Mouse (Mus musculus) cerebral cortex, adult 2 months (tissue): ENCODE data around the gene Commd8.

Experiments
- WGBS: fragments of 180-500 bp; shearing (Covaris S2); methylation state at CpG from one replicate; pipeline ENCODE4 v1.1.7; 2018; 5-methylcytosine and 5-hydroxymethylcytosine counted together

The Commd8 gene

DNA sequence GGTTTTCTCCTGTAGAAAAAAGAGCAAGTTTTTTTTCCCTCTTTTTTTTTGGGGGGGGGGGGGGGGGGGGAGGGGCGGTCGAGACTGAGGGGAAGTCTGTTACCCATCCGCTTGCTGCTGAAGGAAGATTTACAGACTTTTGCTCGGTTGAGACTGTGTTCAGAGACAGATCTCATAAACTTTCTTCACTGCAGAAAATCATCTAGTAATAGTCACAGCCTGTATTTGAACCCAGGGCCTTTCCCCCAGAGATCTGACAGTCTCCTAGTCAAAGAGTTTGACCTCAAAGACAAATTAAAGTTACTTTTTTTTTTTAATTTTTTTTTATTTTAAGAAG, 264 bp upstream of the Commd8 start:
- 0% methylated on average over 4 of the region's 4 CpGs for WGBS

GRCm38 (mm10) chr5:72164386-72164785, 3.6 kb downstream of the Commd8 start:
- 65% methylated on average over 7 of the region's 7 CpGs for WGBS

DNA sequence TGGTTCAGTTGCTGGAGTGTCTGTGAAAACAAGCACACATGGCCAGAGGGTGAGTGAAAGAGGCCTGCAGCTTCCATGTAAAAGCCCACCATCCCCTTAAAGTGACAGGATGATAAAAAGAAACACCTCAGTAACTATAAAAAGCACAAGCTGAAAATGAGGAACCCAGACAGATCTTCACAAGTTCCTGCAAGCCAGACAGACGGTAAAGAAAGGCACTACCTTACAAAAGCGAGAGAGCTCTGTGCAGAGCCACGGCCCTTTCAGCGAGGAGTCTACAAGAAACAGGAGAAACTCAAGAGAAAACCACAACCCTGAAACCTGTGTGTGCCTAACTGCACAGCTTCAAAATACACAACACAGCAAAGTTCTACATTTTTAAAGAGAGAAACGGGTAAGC, 5.1 kb downstream of the Commd8 start:
- WGBS: 72% methylated on average over 5 of the region's 5 CpGs

- WGBS: 88% methylated on average over 11 of the region's 11 CpGs
Measured at GRCm38 (mm10) chr5:72160781-72161485, 7.1 kb downstream of the Commd8 start.

DNA sequence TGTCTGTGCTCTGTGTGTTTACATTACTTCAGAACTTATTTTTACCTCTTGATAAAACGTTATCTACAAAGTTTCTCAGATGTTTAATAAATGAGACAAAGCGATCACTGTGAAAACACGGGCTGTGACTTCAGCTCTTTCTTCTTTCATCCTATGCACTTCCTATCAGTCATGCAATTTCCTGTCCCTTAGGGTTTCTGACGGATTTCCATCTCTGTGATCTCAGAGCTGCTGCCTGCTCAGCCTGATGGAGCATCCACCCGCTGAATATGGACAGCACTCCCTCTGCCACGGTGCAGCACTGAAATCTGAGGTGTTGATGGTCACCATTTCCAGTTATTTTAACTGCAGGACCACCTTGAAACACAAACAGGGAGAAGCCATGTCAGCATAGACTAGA, 8.5 kb downstream of the Commd8 start:
- 71% methylated on average over 6 of the region's 6 CpGs for WGBS

DNA sequence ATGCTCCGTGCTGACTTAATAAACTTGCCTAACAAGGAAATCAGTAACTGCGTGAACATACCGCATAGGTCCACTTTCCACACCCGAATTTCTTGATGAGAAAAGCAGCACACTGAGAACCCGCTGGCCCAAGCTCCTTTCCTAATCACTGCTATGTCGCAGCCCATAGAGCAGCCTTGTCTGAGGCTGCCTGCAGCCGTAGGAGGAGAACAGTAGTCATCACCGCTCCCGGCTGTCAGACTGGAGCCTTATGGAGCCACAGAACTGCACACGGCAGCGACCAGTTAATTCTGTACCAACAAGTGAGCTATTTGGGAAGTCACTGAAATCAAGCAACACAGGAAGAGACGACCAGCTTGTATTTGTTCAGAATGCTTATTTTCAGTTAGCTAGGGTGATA, 9.3 kb downstream of the Commd8 start:
- 67% methylated on average over 12 of the region's 12 CpGs for WGBS

DNA sequence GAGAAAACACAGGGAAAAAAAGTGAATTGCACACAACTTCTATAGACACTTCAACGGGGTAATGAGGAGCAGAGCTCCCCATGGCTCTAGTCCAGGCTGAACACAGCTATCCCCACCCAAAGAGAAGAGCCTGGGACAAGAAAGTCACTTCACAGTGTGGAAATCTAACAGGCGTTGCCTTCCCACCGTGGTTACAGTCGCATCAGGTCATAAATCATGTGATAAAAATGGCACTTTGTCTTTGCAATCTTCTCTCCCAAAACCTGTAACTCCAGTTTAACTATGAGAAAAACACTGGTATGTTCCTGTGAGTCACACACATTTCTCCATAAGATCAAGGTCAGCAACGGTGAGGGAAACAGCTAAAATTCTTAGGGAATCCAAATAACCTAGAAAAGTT, 11.4 kb downstream of the Commd8 start:
- 97% methylated on average over 5 of the region's 5 CpGs for WGBS

DNA sequence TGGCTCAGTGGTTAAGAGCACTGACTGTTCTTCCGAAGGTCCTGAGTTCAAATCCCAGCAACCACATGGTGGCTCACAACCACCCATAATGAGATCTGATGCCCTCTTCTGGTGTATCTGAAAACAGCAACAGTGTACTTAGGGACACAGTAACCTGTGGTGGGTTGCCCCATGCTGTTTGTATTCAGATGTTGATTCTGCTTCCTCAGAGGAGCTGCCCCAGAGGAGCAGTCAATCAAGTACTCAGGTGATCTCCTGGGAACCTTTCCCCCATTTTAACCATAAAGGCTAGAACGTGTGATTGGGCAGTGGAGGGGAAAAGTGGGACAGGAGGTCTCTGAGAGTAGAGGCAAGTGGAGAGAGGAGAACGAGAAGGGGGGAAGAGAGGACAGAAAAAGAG, 12.3 kb downstream of the Commd8 start:
- WGBS: 82% methylated on average over 3 of the region's 3 CpGs

GRCm38 (mm10) chr5:72150870-72151269, 17.1 kb downstream of the Commd8 start:
- WGBS: 98% methylated on average over 5 of the region's 5 CpGs

- WGBS: 68% methylated on average over 5 of the region's 5 CpGs
Measured at GRCm38 (mm10) chr5:72148679-72149078, 19.3 kb downstream of the Commd8 start.

GRCm38 (mm10) chr5:72139619-72140018, 28.4 kb downstream of the Commd8 start:
- 48% methylated on average over 1 of the region's 1 CpGs for WGBS

DNA sequence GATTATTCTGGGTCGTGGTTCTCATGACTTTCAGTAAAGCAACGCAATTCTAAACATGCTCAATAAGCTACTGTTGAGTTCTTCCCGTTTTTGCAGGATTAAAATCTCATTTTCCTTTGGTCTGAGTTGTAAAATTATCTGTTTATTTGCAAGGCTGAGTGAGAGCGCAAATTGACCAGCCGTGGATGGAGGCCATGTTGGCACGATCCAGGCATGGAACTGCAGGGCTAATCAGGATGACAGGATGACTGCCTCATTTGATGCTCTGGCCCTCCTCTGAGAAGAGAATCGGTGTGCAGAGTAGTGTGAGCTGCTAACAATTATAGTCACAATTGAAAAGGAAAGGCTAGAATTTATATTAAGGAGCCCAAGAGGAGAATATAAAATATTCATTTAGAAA, 29.7 kb downstream of the Commd8 start:
- 72% methylated on average over 7 of the region's 7 CpGs for WGBS

GRCm38 (mm10) chr5:72133906-72134305, 34.1 kb downstream of the Commd8 start:
- 70% methylated on average over 2 of the region's 2 CpGs for WGBS

- 78% methylated on average over 4 of the region's 4 CpGs for WGBS
Measured at GRCm38 (mm10) chr5:72126681-72127080, 41.3 kb downstream of the Commd8 start.

GRCm38 (mm10) chr5:72122414-72123037, 45.5 kb downstream of the Commd8 start:
- 88% methylated on average over 6 of the region's 6 CpGs for WGBS
